Mouse (Mus musculus): ENCODE measurements around the gene Mical2. TPM values are rescaled to one million over a fixed set of nuclear protein-coding genes. Genes with fewer than 3 reads are reported as not detected.

Gene Mical2
- total RNA-seq, 2 experiments from 2014 or later: 8.5 to 19.7 TPM

DNA sequence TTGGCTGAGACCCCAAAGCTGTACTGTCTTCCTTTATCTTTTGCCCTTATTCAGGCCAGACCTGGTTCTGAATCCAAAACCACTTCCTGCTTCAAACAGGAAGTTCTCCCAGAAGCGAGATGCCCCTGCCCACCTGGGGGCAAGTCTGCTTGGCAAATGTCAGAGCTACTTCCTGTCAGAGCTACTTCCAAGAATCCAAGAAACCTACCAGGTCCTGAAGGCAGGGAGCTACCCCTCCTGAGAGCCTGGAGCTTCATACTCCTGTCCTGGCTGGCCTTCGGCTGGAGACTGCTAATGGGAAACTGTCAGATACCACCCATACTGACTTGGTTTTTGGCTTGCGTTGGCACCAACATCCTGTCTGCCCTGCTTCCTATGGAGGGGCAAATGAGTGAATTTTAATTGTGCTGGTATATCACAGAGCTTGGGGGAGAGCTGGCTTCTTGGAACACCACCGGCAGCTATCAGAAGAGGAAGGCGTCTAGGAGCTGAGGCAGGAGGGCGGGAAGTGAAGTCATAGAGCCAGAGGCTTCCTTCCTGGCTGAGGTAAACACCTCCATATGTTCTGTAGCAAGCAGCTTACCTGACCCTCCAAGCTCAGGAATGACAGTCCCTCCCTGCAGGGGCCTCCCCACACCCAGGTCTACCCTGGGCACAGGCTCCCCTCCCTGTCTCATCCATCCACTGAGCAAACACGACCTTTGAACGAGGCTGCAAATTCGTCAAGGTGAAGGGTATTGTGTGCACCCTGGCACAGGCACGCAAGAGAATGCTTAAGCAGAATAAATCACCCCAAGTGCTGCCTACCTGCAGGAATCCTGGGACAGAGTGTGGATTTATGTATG, 17.1 kb upstream of the Mical2 start:
- DNase-seq: no peak

DNA sequence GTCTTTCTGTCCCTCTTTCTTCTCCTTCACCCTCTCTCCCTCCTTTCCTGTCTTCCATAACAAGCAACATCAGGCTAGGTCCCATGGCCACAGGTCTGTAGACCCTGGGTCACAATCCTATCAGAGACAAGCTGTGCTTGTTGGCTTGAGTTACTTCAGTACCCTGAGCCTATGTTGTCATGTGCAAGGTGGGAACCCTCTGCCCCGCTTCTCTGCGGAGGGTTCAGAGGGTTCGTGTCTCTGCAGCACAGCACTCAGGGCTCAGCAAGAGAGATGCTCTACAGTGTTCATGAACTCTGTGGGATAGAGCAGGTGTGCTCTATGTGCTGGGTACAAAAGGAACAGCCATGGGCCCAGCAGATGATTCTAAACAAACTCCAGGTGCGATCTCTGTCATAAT, 16.0 kb upstream of the Mical2 start:
- DNase-seq: no peak

DNA sequence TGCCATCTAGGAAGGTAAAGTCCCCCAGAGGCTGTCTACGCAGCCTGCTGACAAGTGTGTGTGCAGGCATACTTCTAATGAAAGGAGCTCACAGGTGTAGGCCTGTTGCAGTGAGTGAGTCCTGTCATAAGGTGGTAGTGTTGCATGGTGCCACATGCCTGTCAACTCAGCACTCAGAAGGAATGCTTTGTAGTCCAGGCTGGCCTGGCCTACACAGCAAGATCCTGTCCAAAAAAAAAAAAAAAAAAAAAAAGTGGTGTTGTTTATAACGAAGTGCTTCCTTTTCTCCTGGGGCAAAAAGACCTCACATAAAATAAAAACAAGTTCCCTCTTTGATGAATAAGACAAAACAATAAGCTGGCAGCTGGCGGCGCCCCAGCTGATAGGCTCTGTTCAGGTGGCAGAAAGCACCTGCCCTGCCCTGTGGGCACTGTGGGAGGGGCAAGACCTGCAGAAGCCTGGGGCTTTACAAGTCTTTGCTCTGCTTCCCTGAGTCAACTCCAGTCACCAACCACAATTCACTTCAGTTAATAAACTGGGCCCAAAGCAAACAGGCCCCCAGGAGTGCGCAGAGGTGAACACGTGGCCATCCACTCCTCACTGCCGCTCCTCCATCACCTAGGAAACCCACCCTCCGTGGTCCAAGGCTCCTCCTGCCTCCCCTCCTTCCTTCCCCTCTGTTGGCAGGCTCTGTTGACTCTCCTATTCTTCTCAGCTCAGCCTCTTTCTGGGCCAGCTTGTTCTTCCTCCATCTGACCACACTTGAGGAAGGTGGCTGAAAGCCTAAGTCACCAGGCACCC, 12.5 kb upstream of the Mical2 start:
- DNase-seq: no peak

DNA sequence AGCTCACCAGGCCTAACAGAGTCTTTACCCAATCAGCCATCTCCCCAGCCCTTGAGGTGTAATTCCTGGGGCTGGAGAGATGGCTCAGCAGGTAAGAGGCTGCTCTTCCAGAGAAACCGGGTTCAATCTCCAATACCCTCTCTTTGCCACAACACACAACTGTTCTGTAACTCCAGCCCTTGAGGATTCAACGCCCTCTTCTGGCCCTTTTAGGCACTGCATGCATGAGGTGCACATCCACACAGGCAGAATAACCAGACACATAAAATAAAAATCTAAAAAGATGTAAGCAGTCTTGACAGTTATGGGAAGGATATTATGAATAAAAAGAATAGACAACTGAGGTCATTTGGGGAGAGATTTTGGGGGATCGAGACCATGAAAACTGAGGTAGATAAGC, 9.8 kb upstream of the Mical2 start:
- DNase-seq: no peak

DNA sequence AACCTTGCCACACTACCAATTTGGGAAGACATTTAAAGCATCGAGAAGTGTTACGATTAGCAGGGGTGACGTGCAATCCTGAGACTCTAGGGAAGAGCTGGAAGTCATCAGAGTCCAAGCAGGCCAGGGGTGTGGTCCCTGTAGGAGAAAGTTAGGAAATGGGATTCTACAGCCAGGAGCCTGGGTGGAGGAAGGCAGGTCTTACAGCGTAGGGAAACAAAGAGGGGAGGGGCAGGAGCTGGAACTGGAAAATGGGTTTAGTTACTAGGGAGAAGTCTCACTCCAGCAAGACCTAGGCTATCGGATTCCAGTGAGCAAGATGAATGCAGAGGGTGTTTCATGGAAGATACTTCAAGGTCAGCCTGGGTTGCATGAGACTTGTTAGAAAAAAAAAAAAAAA, 8.9 kb upstream of the Mical2 start:
- DNase-seq: no peak

DNA sequence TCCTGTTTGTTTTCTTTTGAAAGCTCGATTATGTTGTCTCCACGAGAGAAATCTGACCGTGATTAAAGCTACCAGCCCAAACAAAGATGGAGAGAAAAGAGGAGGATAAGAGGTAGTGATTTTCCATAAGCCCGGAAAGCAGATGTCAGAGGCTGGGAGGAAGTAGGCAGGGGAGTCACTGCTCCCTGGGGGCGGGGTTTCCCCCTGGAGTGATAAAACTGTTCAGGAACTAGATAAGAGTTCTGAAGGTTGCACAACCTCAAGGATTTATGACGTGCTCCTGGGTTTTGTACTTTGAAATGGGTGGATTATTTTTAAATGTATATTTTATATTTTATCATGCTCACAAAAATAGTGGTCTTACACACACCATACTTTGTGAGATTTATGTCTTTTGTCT, 8.4 kb upstream of the Mical2 start:
- DNase-seq: peak; percentile 79 to 90

DNA sequence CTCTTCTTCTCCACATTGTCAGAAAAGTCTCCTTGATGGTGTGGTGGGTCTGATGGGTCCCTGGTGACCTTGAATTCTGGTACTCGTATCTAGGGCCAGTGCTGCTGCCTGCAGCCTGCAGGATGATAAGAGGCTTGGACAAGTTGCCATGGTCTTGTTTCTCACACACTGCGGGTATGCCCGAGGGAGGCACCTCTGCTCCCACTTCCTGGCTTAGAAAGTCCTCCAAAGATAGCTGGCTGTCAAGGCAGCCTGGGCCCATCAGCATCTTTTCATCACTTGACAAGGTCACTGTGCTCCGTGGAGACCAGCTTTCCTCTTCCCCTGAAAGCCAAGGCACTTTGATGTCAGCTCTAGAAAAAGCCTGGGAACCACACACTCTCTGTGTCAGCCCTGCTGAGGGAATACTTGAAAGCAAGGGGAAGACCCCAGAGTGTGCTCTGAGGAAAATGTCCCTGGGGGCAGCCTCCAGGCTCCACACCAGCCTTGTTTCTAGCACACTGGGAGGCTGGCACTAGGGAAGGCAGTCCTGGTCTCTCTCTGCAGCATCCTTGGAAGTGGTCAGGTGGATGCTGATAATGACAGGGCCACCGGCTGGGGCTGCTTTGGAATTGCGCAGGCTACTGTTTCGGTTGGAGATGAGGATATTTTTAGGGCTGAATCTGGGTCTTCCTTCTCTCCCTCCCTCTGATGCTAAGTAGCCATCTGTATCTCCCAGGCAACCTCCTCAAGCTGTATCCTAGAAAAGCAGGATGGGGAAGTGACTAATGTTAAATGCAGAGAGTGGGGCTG, 2.7 kb upstream of the Mical2 start:
- DNase-seq: no peak

DNA sequence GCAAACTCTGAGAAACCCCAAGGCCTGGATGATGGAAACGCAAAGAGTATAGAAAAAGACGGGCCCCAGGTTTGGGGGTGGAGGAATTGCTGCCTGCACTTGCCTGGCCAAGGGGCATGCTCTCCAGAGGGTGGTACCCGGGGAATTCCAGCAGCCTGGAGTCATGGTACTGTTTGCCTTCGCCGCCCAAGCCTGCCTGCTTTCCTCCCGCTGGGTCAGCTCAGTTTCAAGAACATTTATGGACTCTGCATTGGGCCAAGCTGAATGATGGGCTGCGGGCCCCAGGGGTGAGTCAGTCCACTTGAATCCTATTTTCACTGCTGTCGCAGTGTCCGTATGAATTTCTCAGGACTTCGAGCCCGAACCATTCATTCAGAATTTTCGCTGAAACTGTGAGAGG, 802 bp upstream of the Mical2 start:
- no peak for DNase-seq

DNA sequence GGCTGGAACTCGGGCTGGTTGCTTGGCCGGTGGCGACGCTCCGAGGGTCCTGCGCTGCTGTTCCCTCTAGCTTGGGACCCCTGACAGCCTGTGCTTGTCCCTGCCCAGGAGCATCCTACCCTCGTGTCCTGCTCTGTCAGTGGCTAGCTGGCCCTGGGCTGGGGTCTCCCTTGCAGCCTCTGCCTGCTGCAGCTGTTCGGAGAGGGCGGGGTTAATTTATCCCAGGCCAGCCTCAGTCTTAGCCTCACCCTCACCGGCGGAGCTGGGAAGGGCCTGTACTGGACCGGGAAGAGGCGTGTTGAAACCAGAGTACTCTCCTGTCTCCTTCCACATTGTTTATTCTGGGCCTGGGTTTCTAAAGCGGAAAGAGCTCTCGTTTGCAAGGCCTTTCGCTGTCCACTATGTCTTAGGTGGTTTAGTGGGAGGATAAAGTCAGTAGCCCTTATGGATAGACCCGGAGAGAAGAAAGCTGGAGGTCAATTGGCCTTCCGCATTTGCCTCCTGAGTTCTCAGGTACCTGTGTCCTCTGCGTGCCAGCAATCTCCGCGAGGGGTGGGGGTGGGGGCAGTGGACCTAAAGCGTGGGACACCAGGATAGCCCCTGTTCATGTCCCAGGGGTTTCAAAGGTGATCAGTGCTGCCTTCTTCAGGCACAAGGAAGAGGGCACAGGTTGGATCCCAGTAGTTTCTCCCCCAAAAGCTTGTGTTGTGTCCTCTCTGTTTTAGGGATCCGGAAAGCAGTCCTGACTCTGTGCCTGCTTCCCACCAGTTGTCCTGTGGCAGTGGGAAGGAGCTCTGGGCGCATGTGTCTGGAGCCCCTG, 1.0 kb downstream of the Mical2 start:
- DNase-seq: peak; percentile 26 to 58

DNA sequence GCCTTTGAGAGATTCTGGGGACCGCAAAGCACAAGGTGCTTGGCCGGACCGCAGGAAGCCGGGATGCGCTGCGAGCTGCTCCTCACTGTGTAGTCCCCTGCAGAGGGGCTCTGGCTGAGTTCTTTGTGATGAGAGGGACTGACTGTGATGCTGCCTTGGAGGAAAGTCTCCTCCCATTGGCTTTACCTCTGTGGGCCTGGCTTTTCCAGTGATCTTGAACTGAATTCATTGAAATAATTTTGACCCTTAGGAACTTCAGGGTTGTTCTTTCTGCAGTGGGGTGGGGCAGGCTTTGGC, 1.6 kb downstream of the Mical2 start:
- DNase-seq: no peak

DNA sequence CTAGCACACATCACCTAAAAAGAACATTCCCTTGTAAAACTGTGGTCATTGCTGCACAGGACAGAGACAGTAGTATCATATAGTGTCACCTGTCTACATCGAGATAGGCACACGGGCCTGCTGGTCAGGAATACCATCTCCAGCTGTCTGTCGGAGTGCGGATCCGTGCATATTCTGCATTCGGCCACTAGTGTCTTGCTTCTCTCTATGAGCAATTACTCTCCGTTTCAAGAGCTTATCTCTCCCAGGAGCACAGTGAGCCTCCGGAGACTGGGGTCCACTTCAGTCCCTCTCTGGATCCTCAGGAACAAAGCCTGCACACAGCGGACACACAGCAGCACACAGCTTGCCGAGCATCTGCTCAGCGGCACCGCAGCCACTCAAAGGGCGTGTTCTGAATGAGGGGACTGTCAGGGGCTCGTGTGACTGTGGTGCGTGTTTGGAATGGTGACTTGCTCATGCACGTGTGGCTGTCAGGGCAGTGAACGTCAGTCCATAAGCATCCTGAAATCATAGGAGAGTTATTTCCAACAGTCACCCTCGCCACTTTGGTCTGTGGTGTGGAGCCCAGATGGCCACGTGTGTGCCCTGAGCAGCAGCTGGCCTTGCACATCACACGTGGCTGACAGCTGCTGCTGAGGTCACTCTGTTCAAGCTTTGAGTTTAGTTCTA, 3.3 kb downstream of the Mical2 start:
- DNase-seq: peak; percentile 39 to 55

DNA sequence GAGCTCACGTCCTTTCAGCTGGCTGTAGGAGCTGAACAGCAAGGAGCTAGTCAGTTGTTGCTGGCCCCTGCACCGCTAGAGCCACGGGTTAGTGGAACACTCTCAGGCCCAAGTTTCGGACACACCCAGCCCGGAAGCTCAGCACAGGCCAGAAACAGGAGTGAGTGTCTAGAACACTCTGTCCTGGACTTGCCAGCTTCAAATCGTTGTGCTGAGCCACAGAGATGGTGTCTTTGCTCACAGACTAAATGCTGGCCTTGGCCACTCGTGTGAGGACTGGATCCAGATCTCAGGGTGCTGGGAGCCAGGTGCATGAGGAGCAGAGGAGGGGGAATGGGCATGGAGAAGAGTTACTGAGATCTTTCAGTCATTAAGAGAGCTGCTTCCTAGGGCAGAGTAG, 6.1 kb downstream of the Mical2 start:
- no peak for DNase-seq

DNA sequence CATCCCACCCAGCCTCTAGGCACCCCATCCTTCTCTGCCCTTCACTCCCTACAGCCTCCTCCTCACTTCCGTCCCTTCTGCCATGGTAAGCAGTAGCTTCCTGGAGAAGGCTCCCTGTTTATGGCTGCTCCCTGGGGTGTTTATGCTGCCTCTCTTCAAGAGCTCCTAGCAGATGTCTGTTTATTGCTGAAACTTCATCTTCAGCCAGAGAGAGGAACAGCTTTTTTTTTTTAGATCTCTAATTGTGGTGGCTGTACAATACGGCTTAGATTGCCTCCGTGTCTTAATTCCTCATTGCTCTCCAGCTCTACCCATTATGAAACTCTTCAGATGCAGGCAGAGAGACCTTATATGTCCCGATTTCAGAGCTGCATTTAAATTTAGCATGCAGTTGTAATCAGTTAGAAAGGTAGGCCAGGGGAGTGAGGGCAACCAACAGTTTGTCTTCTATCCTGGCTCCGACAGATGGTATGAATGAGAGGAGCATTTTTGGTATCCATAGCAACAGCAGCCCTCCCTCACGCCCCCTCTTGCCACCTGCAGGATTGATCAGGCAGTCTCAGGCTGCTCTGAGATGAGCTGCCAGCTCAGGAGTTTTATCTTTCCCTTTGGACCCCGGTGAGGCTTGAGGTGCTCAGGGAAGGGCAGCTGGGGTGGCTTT, 7.8 kb downstream of the Mical2 start:
- no peak for DNase-seq

DNA sequence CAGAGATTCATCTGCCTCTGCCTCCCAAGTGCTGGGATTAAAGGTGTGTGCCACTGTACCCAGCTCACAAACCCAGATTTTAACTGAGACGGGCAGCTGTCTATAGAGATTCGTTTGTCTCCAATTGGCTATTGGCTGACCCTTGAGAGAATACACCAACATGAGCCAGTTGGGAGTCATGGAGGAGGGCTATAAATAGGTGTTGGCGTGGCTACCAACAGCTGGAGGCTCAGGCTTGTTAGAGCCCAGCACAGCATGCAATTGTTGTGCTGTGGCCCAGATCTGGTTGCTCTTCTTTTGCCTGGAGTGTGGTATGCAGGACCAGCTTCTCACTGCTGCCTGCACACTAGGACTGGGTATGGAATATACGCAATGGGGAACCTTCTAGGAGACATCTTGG, 8.8 kb downstream of the Mical2 start:
- no peak for DNase-seq

DNA sequence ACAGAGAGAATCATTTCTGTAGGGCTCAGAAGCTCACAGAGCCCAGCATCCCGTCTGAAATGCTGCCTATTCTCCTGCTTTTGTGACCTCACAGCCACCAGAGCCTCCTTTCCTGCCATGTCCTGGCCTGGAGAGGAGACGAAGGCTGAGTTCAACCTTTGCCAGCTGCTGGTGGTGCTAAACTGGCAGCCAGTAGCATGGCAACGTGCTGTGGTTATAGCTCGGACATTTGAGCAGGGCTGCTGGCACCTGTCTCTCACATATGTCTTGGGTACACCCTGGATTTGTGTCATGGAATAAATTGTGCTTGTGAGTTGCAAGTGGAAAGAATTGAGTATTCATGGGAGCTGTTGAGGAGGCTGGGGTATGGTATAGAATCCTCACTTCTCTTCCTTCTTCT, 9.8 kb downstream of the Mical2 start:
- no peak for DNase-seq

DNA sequence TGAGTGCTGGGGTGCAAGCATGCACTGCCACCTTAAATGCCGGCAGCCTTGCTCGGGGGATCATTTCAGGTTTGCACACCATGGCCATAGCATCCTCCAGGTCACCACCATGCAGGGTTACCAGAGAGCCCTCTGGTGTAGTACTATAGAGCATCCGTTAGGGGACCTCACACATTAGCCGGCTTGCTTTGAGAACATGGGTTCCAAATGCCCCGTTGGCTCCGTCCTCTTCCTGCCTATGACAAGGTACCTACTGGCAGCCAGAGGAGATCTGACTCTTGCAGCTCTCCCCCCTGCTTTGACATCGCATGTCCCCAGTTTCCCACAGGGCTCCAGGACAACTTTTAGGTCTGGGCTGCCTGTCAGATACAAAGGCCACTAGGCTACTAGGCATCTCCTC, 11.6 kb downstream of the Mical2 start:
- DNase-seq: no peak

DNA sequence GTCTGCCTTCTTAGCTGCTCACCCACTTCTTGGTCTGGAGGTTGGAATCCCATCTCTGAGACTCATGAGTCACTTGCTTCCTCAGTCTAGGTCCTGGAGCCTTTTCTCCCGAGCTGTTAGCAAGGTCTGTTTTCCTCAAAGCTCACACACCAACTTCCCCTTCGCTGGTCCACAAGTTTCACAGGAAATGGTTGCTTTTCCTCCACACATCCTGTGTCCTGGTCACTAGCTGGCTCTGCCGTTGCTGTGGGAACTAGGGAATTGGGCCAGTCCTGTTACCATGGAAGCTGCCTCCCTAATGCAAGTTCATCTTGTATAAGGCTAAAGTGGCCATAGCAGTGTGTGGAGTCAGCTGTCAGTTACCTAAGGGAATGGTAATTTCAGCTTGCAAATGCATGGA, 12.2 kb downstream of the Mical2 start:
- peak in 1 of 2 experiments; percentile 31 for DNase-seq

DNA sequence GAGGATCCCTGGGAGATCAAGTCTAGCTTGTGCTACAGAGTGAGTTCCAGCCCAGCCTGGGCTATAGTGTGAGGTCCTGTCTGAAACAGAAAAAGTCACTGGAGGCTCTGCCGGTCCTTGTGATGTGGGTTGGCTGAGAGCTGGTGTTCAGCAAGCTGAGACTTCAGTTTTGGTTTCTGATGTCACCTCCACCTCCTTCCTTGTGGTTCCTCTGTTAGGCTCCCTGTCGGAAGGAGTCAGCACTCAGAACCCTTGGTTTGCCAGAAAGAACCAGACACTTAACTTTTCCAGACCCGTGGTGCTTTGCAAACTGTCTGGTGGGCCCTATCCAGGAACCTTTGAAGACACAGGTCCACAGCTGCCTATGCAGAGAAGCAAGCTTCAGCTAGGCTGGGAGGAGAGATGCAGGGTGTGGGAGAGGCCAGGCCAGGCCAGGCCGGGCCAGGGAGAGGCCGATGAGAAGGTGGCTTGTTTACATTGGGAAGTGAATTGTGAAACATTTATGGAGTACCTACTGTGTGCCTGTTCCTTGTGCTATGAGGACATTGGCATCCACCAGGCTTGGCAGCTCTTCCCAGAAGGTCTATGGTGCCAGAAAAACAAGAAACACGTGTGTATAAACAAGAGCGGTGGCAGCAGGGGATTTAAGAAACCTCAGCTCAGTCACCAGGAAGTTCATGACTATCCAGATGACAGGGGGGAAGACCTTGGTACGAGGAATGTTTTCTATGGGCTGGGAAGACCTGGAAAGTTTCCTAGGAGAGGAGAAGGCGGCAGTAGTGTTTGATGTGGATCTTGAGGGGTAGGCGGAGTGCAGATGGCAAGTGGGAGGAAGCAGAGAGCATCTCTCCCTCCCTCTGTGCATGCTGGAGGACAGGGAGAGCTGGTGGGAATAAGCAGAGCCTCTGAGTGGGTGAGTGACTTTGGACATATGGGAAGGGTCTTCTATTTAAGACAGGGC, 13.4 kb downstream of the Mical2 start:
- no peak for DNase-seq

DNA sequence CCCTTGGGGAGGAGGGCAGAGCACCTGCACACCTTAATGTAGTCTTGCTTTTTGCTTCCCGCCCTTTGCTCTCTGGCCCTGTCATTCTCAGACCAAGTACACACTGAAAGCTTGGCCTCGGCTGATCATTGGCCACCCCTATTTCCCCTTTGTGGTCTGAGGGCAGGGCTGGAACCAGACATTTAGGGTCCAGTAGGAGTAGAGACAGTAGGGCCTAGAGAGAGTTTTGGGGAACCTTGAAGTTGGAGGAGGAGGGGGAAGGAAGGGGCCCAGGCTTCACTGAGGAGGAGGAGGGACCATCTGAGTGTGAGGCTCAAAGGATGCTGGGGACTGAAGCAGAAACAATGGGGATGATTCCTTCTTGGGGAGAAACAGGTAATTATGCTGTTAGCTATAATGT, 15.1 kb downstream of the Mical2 start:
- no peak for DNase-seq

Data from adrenal gland, postnatal 36 days (tissue).